Mouse (Mus musculus): ENCODE measurements around the gene Dnajc11. TPM values are rescaled to one million over a fixed set of nuclear protein-coding genes. Genes with fewer than 3 reads are reported as not detected.
A peak's percentile ranks its signal among the peaks of the same experiment; 100 is the strongest.

Dnajc11 gene
- polyA plus RNA-seq, 1 experiment from 2014 or later: 85.1 TPM

DNA sequence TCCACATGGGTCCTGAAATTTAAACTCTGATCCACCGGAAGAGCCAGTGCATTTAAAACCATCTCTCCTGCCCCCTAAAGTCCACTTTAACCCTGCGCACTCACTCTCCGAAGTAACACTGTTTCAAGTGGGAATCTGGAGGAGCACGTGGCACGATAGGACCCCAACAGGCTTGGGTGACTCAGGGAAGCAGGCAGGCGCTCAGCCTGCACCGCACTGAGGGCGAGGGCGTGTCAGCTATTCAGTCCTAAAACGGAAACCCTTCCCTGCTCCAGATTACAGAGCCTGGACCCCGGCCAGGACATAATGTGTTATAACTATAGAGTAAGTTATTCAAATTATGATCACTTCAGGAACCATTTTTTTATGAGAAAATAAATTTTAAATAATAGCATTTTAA is 29.4 kb upstream of the Dnajc11 start:
- WGBS (ENCODE audit: insufficient replicate concordance): 39% methylated on average over 11 of the region's 11 CpGs
- Histone ChIP-seq H3K9me3 (replicated peaks) (peaks cover 7% of the 10 kb centered on the region; the same call in 1 of the 2 replicates), H3K27ac (no peak overlapping the region), H3K4me1 (peaks cover 28% of the 10 kb centered on the region), H3K4me2 (no peak overlapping the region), H3K9ac (no peak overlapping the region), H3K27me3 (replicated peaks) (peaks cover 36% of the 10 kb centered on the region), H3K4me3 (no peak overlapping the region), H3K36me3 (no peaks in the 10 kb centered on the region)
- ATAC-seq: no peak

DNA sequence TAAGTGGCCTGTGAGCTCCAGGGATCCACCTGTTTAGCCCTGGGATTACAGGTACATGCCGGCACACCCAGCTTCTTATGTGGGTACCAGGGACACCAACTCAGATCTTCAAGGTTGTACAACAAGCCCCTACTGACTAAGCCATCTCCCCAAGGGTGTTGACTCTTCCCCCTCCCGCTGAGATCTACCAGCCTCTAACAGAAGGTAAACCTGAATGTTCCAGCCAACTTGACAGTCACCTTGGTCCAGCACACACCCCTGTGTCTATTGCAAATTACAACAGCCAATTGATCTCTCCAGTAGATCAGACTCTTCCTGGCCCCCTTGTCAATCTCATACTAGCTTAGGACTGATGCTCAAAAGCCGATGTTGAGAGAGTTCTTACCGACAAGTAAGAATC is 27.9 kb upstream of the Dnajc11 start:
- 65% methylated on average over 4 of the region's 4 CpGs for WGBS (ENCODE audit: insufficient replicate concordance)
- no peak for ATAC-seq
- H3K4me3 ChIP-seq: no peak overlapping the region
- H3K9ac ChIP-seq: no peak overlapping the region
- H3K4me2 ChIP-seq: no peak overlapping the region
- no peaks in the 10 kb centered on the region for H3K36me3 ChIP-seq
- peaks cover 36% of the 10 kb centered on the region for H3K27me3 ChIP-seq (replicated peaks)
- H3K9me3 ChIP-seq (replicated peaks): no peaks in the 10 kb centered on the region
- peaks cover 28% of the 10 kb centered on the region for H3K4me1 ChIP-seq
- no peak overlapping the region for H3K27ac ChIP-seq

DNA sequence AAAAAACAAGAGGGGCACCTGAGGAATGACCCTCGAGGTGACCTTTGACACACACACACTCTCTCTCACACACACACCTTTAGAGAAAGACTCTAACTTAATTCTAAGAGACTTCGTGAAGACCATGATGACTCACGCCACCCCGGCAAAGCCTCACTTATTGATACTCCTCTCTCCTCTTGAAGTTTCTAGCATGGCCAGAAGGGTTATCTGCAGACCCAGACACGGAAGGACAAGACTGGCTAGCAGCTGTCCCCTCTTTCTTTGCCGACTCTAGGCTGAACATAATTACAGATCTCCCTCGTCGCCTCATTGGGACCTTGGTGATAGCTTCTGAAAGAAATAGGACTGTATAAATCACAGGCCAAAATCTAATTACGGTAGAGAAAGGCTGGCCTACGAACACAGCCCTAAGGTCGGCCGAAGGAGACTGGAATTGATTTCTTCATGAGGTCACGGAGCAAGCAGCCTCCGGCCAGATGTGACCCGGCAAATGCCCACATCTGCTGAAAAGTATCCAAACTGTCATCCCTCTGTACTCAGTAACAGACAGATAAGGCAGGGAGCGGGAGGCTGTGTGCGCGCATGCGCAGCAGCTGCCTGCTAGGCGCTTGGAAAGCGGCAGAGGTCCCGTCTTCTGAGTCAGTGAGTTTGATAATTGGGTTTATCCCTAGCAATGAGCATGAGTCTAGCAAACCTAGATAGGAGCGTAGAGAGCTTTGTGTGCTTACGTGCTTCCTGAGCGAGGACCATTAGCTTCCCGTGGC is 25.7 kb upstream of the Dnajc11 start:
- Histone ChIP-seq H3K4me2 (peak overlapping the region; percentile 19), H3K9me3 (replicated peaks) (no peaks in the 10 kb centered on the region), H3K9ac (no peak overlapping the region), H3K27me3 (replicated peaks) (peaks cover 34% of the 10 kb centered on the region), H3K27ac (no peak overlapping the region), H3K4me1 (peaks cover 22% of the 10 kb centered on the region), H3K36me3 (no peaks in the 10 kb centered on the region), H3K4me3 (no peak overlapping the region)
- peak; percentile 67 for ATAC-seq
- WGBS (ENCODE audit: insufficient replicate concordance): 61% methylated on average over 26 of the region's 26 CpGs

GRCm38 (mm10) chr4:151908809-151909208 is 24.7 kb upstream of the Dnajc11 start:
- Histone ChIP-seq H3K4me2 (no peak overlapping the region), H3K36me3 (no peaks in the 10 kb centered on the region), H3K9me3 (replicated peaks) (no peaks in the 10 kb centered on the region), H3K4me3 (no peak overlapping the region), H3K9ac (no peak overlapping the region), H3K27me3 (replicated peaks) (peaks cover 30% of the 10 kb centered on the region), H3K4me1 (peaks cover 19% of the 10 kb centered on the region; the same call in 1 of the 2 replicates), H3K27ac (no peak overlapping the region)
- no peak for ATAC-seq
- 63% methylated on average over 8 of the region's 8 CpGs for WGBS (ENCODE audit: insufficient replicate concordance)

- 75% methylated on average over 10 of the region's 11 CpGs for WGBS (ENCODE audit: insufficient replicate concordance)
- H3K9ac ChIP-seq: no peak overlapping the region
- no peak overlapping the region for H3K27ac ChIP-seq
- H3K9me3 ChIP-seq (replicated peaks): no peaks in the 10 kb centered on the region; the same call in 1 of the 2 replicates
- peaks cover 16% of the 10 kb centered on the region for H3K4me1 ChIP-seq
- peaks cover 3% of the 10 kb centered on the region; the same call in 1 of the 2 replicates for H3K27me3 ChIP-seq (replicated peaks)
- no peaks in the 10 kb centered on the region for H3K36me3 ChIP-seq
- H3K4me2 ChIP-seq: no peak overlapping the region
- no peak for ATAC-seq
- H3K4me3 ChIP-seq: no peak overlapping the region
These were observed 17.2 kb upstream of the Dnajc11 start for GRCm38 (mm10) chr4:151916271-151916670.

DNA sequence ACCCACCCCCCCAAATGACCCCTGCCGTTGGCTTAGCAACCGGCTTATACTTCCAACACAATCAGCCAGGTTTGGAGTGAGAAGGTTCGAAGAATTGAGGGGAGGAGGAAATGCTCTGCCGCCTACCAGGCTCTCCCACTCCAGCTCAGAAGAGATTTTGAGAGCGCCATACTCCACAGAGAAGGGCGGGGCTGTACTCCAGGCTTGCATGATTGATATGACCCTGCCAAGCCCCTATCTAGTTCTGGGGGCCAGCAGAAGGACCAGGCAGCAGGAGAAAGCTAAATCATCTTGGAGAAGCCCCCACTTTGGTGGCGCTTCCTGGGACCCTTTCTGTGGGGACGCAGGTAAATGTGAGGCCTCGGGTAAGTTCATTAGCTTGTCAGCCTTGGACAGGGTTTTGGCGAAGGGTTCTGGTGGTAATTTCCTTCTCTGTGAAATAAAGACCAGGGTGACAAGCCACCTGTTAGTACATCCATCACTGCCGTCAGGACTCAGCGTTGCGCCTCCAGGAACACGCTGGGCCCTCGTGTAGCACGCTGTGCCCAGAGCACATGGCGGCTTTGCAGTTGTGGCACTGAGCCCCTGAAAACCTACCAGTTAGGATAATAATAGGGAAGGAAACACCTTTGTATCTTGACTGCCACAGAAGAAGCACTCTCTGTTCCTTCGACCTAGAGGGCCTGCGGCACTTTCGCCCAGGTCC is 14.2 kb upstream of the Dnajc11 start:
- Histone ChIP-seq H3K4me3 (peak overlapping the region; percentile 22; the same call in 1 of the 2 replicates), H3K27ac (peak overlapping the region; percentile 67), H3K27me3 (replicated peaks) (0 out of 2 replicates have a peak, but pooled peaks cover 3% of the 10 kb centered on the region), H3K9ac (peak overlapping the region; percentile 45; the same call in 1 of the 2 replicates), H3K9me3 (replicated peaks) (peaks cover 14% of the 10 kb centered on the region), H3K4me2 (peak overlapping the region; percentile 63), H3K36me3 (no peaks in the 10 kb centered on the region), H3K4me1 (peaks cover 16% of the 10 kb centered on the region)
- ATAC-seq: peak; percentile 75
- WGBS (ENCODE audit: insufficient replicate concordance): 55% methylated on average over 20 of the region's 20 CpGs

- Histone ChIP-seq H3K27ac (peak overlapping the region; percentile 67), H3K36me3 (no peaks in the 10 kb centered on the region), H3K4me2 (peak overlapping the region; percentile 63), H3K9ac (peak overlapping the region; percentile 45), H3K4me1 (peaks cover 16% of the 10 kb centered on the region), H3K27me3 (replicated peaks) (peaks cover 5% of the 10 kb centered on the region; the same call in 1 of the 2 replicates), H3K9me3 (replicated peaks) (peaks cover 14% of the 10 kb centered on the region), H3K4me3 (peak overlapping the region; percentile 22)
- 18% methylated on average over 16 of the region's 16 CpGs for WGBS (ENCODE audit: insufficient replicate concordance)
- peak; percentile 70 for ATAC-seq
These were observed 13.4 kb upstream of the Dnajc11 start for GRCm38 (mm10) chr4:151919900-151920643.

DNA sequence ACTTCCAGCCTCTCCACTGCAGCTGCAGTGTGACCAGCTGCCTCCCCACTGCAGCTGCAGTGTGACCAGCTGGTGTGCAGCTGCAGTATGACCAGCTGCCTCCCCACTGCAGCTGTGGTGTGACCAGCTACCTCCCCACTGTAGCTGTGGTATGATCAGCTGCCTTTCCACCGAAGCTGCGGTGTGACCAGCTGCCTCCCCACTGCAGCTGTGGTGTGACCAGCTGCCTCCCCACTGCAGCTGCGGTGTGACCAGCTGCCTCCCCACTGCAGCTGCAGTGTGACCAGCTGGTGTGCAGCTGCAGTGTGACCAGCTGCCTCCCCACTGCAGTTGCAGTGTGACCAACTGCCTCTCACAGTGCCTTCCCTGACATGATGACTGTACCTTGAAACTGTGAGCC is 11.4 kb upstream of the Dnajc11 start:
- no peak overlapping the region for H3K4me3 ChIP-seq
- 80% methylated on average over 3 of the region's 3 CpGs for whole genome bisulfite sequencing (ENCODE audit: insufficient replicate concordance)
- no peak for ATAC-seq
- peaks cover 9% of the 10 kb centered on the region; the same call in 1 of the 2 replicates for H3K27me3 ChIP-seq (replicated peaks)
- H3K27ac ChIP-seq: no peak overlapping the region
- peaks cover 16% of the 10 kb centered on the region for H3K4me1 ChIP-seq
- H3K36me3 ChIP-seq: no peaks in the 10 kb centered on the region
- no peak overlapping the region for H3K9ac ChIP-seq
- no peak overlapping the region for H3K4me2 ChIP-seq
- peaks cover 14% of the 10 kb centered on the region for H3K9me3 ChIP-seq (replicated peaks)

- Histone ChIP-seq H3K27ac (peak overlapping the region; percentile 50; the same call in 1 of the 2 replicates), H3K4me3 (peak overlapping the region; percentile 98), H3K36me3 (peaks cover 17% of the 10 kb centered on the region), H3K9me3 (replicated peaks) (no peaks in the 10 kb centered on the region), H3K4me1 (peaks cover 43% of the 10 kb centered on the region), H3K4me2 (peak overlapping the region; percentile 57), H3K27me3 (replicated peaks) (peaks cover 12% of the 10 kb centered on the region), H3K9ac (peak overlapping the region; percentile 98; the same call in 1 of the 2 replicates)
- 66% methylated on average over 13 of the region's 13 CpGs for WGBS (ENCODE audit: insufficient replicate concordance)
- ATAC-seq: peak; percentile 62
These were observed 651 bp upstream of the Dnajc11 start for GRCm38 (mm10) chr4:151932576-151933504.

DNA sequence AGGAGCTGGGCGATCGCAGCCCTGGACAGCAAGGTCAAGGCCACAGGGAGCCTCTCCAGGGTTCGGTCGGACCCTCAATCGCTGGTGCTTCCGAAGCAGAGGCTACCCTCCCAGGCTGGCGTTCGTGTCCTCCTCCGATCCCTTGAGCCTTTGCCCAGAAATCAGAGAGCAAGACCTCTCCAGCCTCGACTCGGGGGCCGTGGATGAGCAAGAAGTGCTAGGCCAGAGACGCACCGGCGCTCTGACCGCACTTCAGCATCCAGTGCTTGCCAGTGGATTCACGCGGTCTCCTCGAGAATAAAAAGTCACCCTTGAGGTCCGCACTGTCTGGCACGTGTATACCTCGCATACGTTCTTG is 703 bp downstream of the Dnajc11 start:
- H3K4me3 ChIP-seq: peak overlapping the region; percentile 98
- H3K4me2 ChIP-seq: peak overlapping the region; percentile 88
- ATAC-seq: peak; percentile 23
- under 1% methylated on average over 23 of the region's 23 CpGs for WGBS (ENCODE audit: insufficient replicate concordance)
- peak overlapping the region; percentile 98 for H3K9ac ChIP-seq
- no peaks in the 10 kb centered on the region for H3K27me3 ChIP-seq (replicated peaks)
- peak overlapping the region; percentile 81 for H3K27ac ChIP-seq
- no peaks in the 10 kb centered on the region for H3K9me3 ChIP-seq (replicated peaks)
- H3K4me1 ChIP-seq: peaks cover 56% of the 10 kb centered on the region
- peaks cover 29% of the 10 kb centered on the region for H3K36me3 ChIP-seq

DNA sequence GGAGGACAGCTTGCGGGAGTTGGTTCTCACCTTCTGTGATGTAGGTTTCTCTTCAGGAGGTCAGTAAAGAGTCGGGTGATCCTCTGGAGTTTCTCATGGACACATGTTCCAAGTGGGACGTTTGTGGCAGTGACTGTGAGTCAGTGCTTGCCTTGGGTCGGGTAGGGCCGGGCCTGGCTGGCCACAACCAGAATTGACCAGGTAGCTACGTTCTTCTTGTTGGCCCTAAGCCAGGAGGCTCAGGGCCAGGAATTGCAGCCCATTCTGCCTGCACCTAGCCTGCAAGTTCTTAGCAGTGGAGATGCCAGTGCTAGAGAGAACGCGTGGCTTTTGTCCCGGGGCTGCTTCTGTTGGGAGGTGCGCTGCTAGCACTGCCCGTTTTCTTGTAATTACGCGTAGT is 4.0 kb downstream of the Dnajc11 start:
- WGBS (ENCODE audit: insufficient replicate concordance): 90% methylated on average over 13 of the region's 13 CpGs
- Histone ChIP-seq H3K9ac (0 out of 2 replicates have a peak overlapping the region, but pooled peaks have one; percentile 0), H3K4me3 (no peak overlapping the region), H3K27ac (peak overlapping the region; percentile 43; the same call in 1 of the 2 replicates), H3K4me2 (0 out of 2 replicates have a peak overlapping the region, but pooled peaks have one; percentile 1), H3K27me3 (replicated peaks) (no peaks in the 10 kb centered on the region), H3K36me3 (peaks cover 56% of the 10 kb centered on the region), H3K9me3 (replicated peaks) (no peaks in the 10 kb centered on the region), H3K4me1 (peaks cover 82% of the 10 kb centered on the region)
- ATAC-seq: no peak

Data from liver, embryonic 12.5 days (tissue).